Mouse (Mus musculus) MEL-GATA-1-ER (cell line): ENCODE results near the gene St3gal6.

Experiments used
- DNase-seq: peaks from one replicate; pipeline ENCODE4 v3.0.0-alpha.2; 2012; ENCODE audit warnings: low read depth; ENCODE audit errors: extremely low read depth

Gene St3gal6

GRCm38 (mm10) chr16:58521900-58522299 is 2.1 kb downstream of the St3gal6 start:
- no peak for DNase-seq

GRCm38 (mm10) chr16:58521182-58521581 is 2.9 kb downstream of the St3gal6 start:
- DNase-seq: no peak

GRCm38 (mm10) chr16:58520457-58520856 is 3.6 kb downstream of the St3gal6 start:
- DNase-seq: no peak

DNA sequence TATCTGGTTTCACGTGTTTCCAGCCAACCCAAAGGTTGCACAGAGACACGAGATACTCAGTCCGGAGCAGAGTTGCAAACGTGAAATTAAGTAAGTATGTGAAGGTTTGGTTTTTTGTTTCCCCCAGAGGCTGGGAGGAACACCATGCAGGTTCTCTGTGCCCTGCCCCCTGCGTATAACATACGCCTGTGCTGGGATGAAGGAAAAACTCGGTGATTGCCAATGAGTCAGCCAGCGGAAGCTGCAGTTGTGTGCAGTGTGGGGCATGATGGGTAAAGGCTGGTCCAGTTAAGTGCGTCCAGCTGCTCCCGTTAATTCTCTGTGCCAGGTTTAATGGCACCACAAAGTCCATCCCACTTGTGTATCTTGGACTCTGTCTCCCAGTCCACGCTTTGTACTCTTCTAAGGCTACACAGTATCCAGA is 4.4 kb downstream of the St3gal6 start:
- DNase-seq: no peak

DNA sequence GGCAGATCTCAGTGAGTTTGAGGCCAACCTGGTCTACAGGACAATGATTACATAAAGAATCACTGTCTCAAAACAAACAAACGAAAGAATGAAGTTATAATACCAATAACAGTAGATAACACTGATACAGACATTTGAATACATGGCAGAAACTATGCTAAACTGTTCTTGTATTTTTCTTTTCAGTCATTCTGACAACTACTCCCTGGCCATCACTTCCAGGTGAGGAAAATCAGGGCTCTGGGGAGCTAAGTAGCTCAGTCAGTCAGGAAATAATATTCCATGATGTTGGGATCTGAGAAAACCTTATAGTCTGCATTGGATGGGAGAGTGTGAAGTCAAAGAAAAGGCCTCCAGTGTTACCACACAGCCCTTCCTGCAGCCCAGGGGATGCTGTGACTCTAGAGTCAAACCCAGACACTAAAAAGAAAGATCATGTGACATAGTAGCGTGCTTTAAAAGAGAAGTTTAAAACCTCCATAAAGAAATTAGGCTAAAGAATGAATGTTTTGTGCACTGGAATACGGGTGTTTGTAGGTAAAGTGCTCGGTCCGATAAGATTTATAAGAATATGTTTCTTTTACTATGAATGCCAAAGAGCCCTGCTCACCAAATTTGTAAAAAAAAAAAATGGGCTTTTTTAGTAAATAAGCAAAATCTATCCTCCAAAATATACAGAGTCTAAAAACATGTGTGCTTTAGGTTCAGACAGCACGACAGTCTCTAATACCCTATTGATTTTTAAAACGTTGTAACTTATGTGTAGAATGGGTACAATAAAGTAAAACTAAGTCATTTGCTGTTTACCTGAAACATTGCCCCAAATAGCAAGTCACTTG is 6.9 kb downstream of the St3gal6 start:
- DNase-seq: no peak

- DNase-seq: no peak
Measured at GRCm38 (mm10) chr16:58516161-58516560, 7.9 kb downstream of the St3gal6 start.

- peak; percentile 64 for DNase-seq
Measured at GRCm38 (mm10) chr16:58514565-58514964, 9.5 kb downstream of the St3gal6 start.

DNA sequence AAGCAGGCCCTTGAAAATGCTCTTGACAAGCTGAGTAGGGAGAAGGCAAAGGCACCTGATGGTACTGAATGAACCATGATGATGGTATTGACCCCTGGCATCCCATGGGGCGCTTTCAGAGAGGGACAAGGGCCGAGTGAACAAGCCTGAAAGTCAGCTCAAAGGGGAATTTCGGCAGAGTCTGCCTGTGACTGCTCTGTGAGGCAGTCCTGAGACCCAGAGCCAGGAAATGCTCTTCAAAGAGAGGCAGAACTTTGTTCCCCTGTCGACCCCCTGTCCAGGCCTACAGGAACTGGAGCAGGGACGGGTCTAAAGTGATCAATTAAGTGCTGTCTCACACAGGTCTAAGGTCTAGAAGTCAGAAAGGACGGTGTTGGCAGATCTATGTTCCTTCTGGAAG is 10.3 kb downstream of the St3gal6 start:
- DNase-seq: no peak

DNA sequence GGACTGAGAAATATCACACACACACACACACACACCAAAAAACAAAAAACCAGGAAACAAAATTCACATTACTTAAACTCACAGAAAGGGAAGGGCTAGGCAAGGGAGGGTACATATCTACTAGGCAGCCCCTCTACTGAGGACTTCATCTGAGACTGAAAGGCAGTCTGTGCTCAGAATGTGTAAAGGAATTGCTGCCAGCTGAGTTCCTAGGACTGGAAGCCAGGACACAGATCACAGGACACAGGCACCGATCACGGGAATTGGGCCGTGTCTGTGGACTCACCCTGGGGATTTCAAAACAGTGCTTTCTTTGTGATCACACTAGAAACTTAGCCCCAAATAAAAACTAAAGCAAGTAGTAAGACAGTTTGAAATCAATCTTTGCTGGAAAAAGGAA is 11.2 kb downstream of the St3gal6 start:
- no peak for DNase-seq

- no peak for DNase-seq
Measured at GRCm38 (mm10) chr16:58512181-58512761, 11.8 kb downstream of the St3gal6 start.

- no peak for DNase-seq
Measured at GRCm38 (mm10) chr16:58504945-58505344, 19.1 kb downstream of the St3gal6 start.

- DNase-seq: no peak
Measured at GRCm38 (mm10) chr16:58502566-58502965, 21.5 kb downstream of the St3gal6 start.

DNA sequence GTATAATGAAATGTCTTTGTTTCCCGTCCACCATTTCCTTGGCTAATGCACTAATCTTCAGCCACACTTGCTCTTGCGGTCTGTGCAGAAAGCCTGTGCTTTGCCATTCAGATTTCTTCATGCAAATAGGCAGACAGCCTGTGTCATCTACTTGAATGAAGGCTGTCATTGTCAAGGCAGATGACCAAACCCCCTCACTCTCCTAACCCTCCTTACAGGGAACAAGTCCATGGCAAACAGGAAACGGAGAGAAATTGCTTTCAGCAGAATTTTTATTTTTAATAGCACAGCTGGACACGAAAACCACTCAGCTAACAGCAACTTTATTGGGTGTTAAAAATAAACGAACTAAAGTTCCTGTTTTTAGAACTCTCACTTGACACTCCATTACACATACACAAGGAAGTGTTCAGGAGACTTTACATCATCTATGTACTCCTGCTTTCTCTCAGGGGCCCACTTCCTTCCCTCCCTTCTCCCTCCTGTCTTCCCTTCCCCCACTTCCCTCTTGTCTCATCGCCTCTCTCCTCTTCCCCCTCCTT is 22.2 kb downstream of the St3gal6 start:
- DNase-seq: peak; percentile 75

GRCm38 (mm10) chr16:58499650-58500049 is 24.4 kb downstream of the St3gal6 start:
- DNase-seq: no peak

GRCm38 (mm10) chr16:58499172-58499584 is 24.9 kb downstream of the St3gal6 start:
- DNase-seq: no peak

GRCm38 (mm10) chr16:58497886-58498713 is 25.9 kb downstream of the St3gal6 start:
- DNase-seq: peak; percentile 93

- no peak for DNase-seq
Measured at GRCm38 (mm10) chr16:58496791-58497190, 27.3 kb downstream of the St3gal6 start.

DNA sequence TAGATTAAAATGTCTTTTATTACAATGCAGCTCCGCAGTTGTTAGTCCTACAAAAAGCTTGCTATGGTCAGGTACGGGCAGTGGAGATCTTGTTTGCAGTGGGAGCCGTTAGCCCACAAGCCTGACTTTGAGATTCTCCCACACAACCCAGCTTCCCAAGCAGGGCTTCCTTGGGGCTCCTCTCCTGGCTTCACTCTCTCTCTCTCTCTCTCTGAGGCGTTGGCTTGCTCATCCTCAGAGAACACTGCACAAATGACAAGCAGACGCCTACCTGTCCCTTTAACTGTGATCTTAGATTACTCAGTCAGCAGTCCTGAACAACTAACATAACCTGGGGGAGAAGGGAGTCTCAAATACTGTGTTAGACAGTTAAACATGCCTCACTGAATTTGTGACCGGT is 36.2 kb downstream of the St3gal6 start:
- DNase-seq: no peak

DNA sequence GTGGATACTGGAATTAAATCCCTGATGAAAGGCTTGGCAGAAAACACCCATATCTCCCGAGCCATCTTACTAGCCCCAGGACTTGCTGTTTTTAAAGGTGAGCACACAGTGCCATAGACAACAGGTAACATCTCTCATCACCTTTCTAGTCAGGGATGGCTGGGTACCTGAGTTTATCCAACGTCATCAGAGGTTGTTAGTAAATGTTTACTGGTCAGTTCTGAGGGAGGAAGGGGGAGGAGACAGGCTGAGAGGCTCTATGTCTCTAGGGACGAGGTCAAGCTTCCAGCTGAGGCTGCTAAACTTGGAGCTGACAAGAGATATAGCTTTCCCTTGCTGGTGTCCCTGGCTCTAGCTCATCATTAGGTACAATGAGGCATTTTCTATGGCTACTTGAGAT is 41.7 kb downstream of the St3gal6 start:
- DNase-seq: no peak

GRCm38 (mm10) chr16:58481906-58482270 is 42.2 kb downstream of the St3gal6 start:
- no peak for DNase-seq

GRCm38 (mm10) chr16:58481219-58481905 is 42.7 kb downstream of the St3gal6 start:
- no peak for DNase-seq
